Mouse (Mus musculus): ENCODE results near the gene Rnase2b. TPM values are rescaled to one million over a fixed set of nuclear protein-coding genes. Genes with fewer than 3 reads are reported as not detected.
"Not testable (repeated sequence)": the region's sequence is repeated elsewhere in the genome, so short reads cannot be mapped to it uniquely, and the experiment has no call there.

The Rnase2b gene
- not detected in 2 replicates for polyA plus RNA-seq (2012; rRNA removed)

- H3K27me3 ChIP-seq (replicated peaks; ENCODE audit: control insufficient read depth, insufficient read depth, low read length); H3K27ac ChIP-seq (ENCODE audit: insufficient read depth, low read depth, low read length); H3K4me3 ChIP-seq (ENCODE audit: insufficient read depth, low read depth, low read length); H3K36me3 ChIP-seq (ENCODE audit: control insufficient read depth, insufficient read depth, low read length); H3K4me1 ChIP-seq (ENCODE audit: control insufficient read depth, insufficient read depth, low read length); DNase-seq: not testable (repeated sequence)
- whole genome bisulfite sequencing: 95% methylated on average over 3 of the region's 3 CpGs
Observed at GRCm38 (mm10) chr14:51161976-51162375, at the start of gene Rnase2b. Rnase2b (plus strand) TSS chr14:51162260.

GRCm38 (mm10) chr14:51113476-51113875, 48.6 kb upstream of the Rnase2b start:
- Histone ChIP-seq H3K4me1 (ENCODE audit: control insufficient read depth, insufficient read depth, low read length) (peaks cover 3% of the 10 kb centered on the region; the same call in 1 of the 2 replicates), H3K27me3 (replicated peaks; ENCODE audit: control insufficient read depth, insufficient read depth, low read length) (no peaks in the 10 kb centered on the region), H3K27ac (ENCODE audit: insufficient read depth, low read depth, low read length) (no peak overlapping the region), H3K36me3 (ENCODE audit: control insufficient read depth, insufficient read depth, low read length) (no peaks in the 10 kb centered on the region), H3K4me3 (ENCODE audit: insufficient read depth, low read depth, low read length) (no peak overlapping the region)
- no peak for DNase-seq
- TF ChIP-seq POLR2A (IDR thresholded peaks at IDR 0.05; ENCODE audit: low read depth, low read length) (no peak), CTCF (conservative IDR thresholded peaks at IDR 0.05; ENCODE audit: insufficient read depth, insufficient read length, low read depth, low read length) (no peak)
- WGBS: 45% methylated on average over 9 of the region's 9 CpGs

DNA sequence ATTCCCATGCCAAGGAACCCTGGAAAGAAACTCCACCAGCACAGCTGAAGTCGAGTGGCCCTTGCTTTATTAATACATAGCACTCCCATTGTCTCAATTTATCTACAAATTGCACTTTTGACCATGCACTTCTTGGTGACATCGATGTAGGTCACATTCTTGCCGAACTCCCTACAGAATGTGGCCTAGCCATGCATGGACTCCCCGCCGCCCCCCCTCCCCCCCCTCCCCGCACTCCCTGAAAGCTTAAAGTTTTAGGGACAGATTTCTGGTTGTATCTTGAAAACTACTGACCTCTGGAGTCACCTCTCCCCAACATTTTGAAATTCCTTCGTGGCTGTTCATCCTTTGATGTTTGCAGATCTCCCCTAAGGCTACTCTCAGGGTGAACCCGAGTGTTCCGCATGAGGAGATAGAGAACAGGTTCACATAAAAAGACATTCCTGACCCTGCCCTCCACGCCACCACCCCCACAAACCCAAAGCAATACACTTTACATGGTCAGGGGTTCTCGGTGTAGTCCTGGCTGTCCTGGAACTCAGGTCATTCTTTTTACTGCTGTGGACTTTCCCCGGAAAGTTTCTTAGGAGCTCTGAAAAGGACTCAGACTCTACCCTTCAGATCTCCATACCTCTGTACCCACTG, 48.0 kb upstream of the Rnase2b start, which contains the start of gene Eddm3b:
Eddm3b (plus strand) TSS at position 511 of the 645 bp plus-strand sequence.
- DNase-seq: peak; percentile 39
- no peak within 1 kb of the TSS for H3K4me3 ChIP-seq (ENCODE audit: insufficient read depth, low read depth, low read length)
- H3K27me3 ChIP-seq (replicated peaks; ENCODE audit: control insufficient read depth, insufficient read depth, low read length): no peaks in the 10 kb centered on the region
- peaks cover 3% of the 10 kb centered on the region; the same call in 1 of the 2 replicates for H3K4me1 ChIP-seq (ENCODE audit: control insufficient read depth, insufficient read depth, low read length)
- 22% methylated on average over 12 of the region's 12 CpGs for WGBS
- H3K36me3 ChIP-seq (ENCODE audit: control insufficient read depth, insufficient read depth, low read length): no peaks in the 10 kb centered on the region
- H3K27ac ChIP-seq (ENCODE audit: insufficient read depth, low read depth, low read length): peak within 1 kb of the TSS; percentile 35; the same call in 1 of the 2 replicates
- TF ChIP-seq POLR2A (IDR thresholded peaks at IDR 0.05; ENCODE audit: low read depth, low read length) (no peak), CTCF (conservative IDR thresholded peaks at IDR 0.05; ENCODE audit: insufficient read depth, insufficient read length, low read depth, low read length) (no peak)

DNA sequence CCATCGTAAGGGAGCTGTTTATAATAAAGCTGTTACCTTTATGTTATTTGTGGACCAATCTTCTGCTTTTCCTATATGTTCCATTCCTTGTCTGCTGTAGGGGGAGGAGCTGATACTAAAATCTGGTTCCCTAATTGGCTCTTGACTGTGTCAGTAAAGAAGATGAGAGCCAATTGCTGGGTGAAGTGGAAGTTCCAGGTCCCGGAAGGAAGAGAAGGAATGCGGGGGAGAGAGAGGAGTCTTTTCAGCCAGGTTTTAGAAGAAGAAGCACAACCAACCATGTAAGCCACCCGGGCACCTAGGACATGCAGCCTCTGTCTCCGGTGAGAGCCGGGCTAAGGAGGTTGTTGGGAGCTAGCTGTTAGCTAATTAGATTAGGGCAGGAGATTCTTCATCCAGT, 36.4 kb upstream of the Rnase2b start:
- H3K4me1 ChIP-seq (ENCODE audit: control insufficient read depth, insufficient read depth, low read length): no peaks in the 10 kb centered on the region
- H3K27me3 ChIP-seq (replicated peaks; ENCODE audit: control insufficient read depth, insufficient read depth, low read length): no peaks in the 10 kb centered on the region
- 83% methylated on average over 6 of the region's 6 CpGs for WGBS
- H3K27ac ChIP-seq (ENCODE audit: insufficient read depth, low read depth, low read length): no peak overlapping the region
- H3K4me3 ChIP-seq (ENCODE audit: insufficient read depth, low read depth, low read length): no peak overlapping the region
- no peaks in the 10 kb centered on the region for H3K36me3 ChIP-seq (ENCODE audit: control insufficient read depth, insufficient read depth, low read length)
- DNase-seq: no peak
- TF ChIP-seq POLR2A (IDR thresholded peaks at IDR 0.05; ENCODE audit: low read depth, low read length) (no peak), CTCF (conservative IDR thresholded peaks at IDR 0.05; ENCODE audit: insufficient read depth, insufficient read length, low read depth, low read length) (no peak)

GRCm38 (mm10) chr14:51127648-51128258, 34.3 kb upstream of the Rnase2b start:
- Histone ChIP-seq H3K36me3 (ENCODE audit: control insufficient read depth, insufficient read depth, low read length) (no peaks in the 10 kb centered on the region), H3K27me3 (replicated peaks; ENCODE audit: control insufficient read depth, insufficient read depth, low read length) (no peaks in the 10 kb centered on the region), H3K4me3 (ENCODE audit: insufficient read depth, low read depth, low read length) (no peak overlapping the region), H3K27ac (ENCODE audit: insufficient read depth, low read depth, low read length) (no peak overlapping the region), H3K4me1 (ENCODE audit: control insufficient read depth, insufficient read depth, low read length) (no peaks in the 10 kb centered on the region)
- 68% methylated on average over 2 of the region's 2 CpGs for WGBS
- no peak for DNase-seq
- TF ChIP-seq POLR2A (IDR thresholded peaks at IDR 0.05; ENCODE audit: low read depth, low read length) (no peak), CTCF (conservative IDR thresholded peaks at IDR 0.05; ENCODE audit: insufficient read depth, insufficient read length, low read depth, low read length) (no peak)

- peak; percentile 14 for DNase-seq
- no peaks in the 10 kb centered on the region for H3K27me3 ChIP-seq (replicated peaks; ENCODE audit: control insufficient read depth, insufficient read depth, low read length)
- no peaks in the 10 kb centered on the region for H3K4me1 ChIP-seq (ENCODE audit: control insufficient read depth, insufficient read depth, low read length)
- no peaks in the 10 kb centered on the region for H3K36me3 ChIP-seq (ENCODE audit: control insufficient read depth, insufficient read depth, low read length)
- no peak overlapping the region for H3K27ac ChIP-seq (ENCODE audit: insufficient read depth, low read depth, low read length)
- WGBS: 88% methylated on average over 9 of the region's 9 CpGs
- H3K4me3 ChIP-seq (ENCODE audit: insufficient read depth, low read depth, low read length): no peak overlapping the region
- TF ChIP-seq POLR2A (IDR thresholded peaks at IDR 0.05; ENCODE audit: low read depth, low read length) (no peak), CTCF (conservative IDR thresholded peaks at IDR 0.05; ENCODE audit: insufficient read depth, insufficient read length, low read depth, low read length) (no peak)
Observed at GRCm38 (mm10) chr14:51128775-51129623, 33.1 kb upstream of the Rnase2b start.

- Histone ChIP-seq H3K27me3 (replicated peaks; ENCODE audit: control insufficient read depth, insufficient read depth, low read length) (no peaks in the 10 kb centered on the region), H3K4me3 (ENCODE audit: insufficient read depth, low read depth, low read length) (no peak overlapping the region), H3K36me3 (ENCODE audit: control insufficient read depth, insufficient read depth, low read length) (no peaks in the 10 kb centered on the region), H3K27ac (ENCODE audit: insufficient read depth, low read depth, low read length) (no peak overlapping the region), H3K4me1 (ENCODE audit: control insufficient read depth, insufficient read depth, low read length) (no peaks in the 10 kb centered on the region)
- TF ChIP-seq CTCF (conservative IDR thresholded peaks at IDR 0.05; ENCODE audit: insufficient read depth, insufficient read length, low read depth, low read length): no peak
- TF ChIP-seq POLR2A (IDR thresholded peaks at IDR 0.05; ENCODE audit: low read depth, low read length): no peak
- 65% methylated on average over 4 of the region's 4 CpGs for WGBS
- no peak for DNase-seq
Observed at GRCm38 (mm10) chr14:51129624-51129975, 32.5 kb upstream of the Rnase2b start.
